Mouse (Mus musculus) kidney, embryonic 14.5 days (tissue): ENCODE results near the gene Atxn7l1. TPM values are rescaled to one million over a fixed set of nuclear protein-coding genes. Genes with fewer than 3 reads are reported as not detected.

Experiments used
- ATAC-seq: fragments of 200-750 bp; cut with Nextera tagmentation; 2 replicates; pipeline ENCODE4 v1.8.0; 2017; ENCODE audit warnings: moderate number of reproducible peaks, mild to moderate bottlenecking, moderate TSS enrichment, moderate library complexity; ENCODE audit not compliant: low FRiP score, low TSS enrichment
- H3K27ac ChIP-seq: fragments of 300-500 bp; sonication (generic); 2 replicates; pipeline ENCODE4 v1.5.1; 2014; ENCODE audit warnings: low read depth, mild to moderate bottlenecking, low read length, moderate library complexity, mixed read lengths
- H3K27me3 ChIP-seq: fragments of 300-500 bp; sonication (generic); 2 replicates; pipeline ENCODE4 v1.6.1; 2014; ENCODE audit warnings: mild to moderate bottlenecking, low read length; ENCODE audit not compliant: control insufficient read depth, insufficient read depth
- H3K36me3 ChIP-seq: fragments of 300-500 bp; sonication (generic); 2 replicates; pipeline ENCODE4 v1.6.1; 2014; ENCODE audit warnings: low read length, mixed read lengths; ENCODE audit not compliant: control insufficient read depth, insufficient read depth
- H3K4me1 ChIP-seq: fragments of 300-500 bp; sonication (generic); 2 replicates; pipeline ENCODE4 v1.6.1; 2014; ENCODE audit warnings: low read length, mixed read lengths; ENCODE audit not compliant: control insufficient read depth, insufficient read depth
- H3K4me2 ChIP-seq: fragments of 300-500 bp; sonication (generic); replicated peaks from 2 replicates; pipeline ENCODE4 v1.6.1; 2014; ENCODE audit warnings: low read depth, mild to moderate bottlenecking, low read length
- H3K4me3 ChIP-seq: fragments of 300-500 bp; sonication (generic); 2 replicates; pipeline ENCODE4 v1.5.1; 2014; ENCODE audit warnings: mild to moderate bottlenecking, low read length
- H3K9ac ChIP-seq: fragments of 300-500 bp; sonication (generic); 2 replicates; pipeline ENCODE4 v1.6.1; 2014; ENCODE audit warnings: low read depth, mild to moderate bottlenecking, low read length, moderate library complexity
- H3K9me3 ChIP-seq: fragments of 300-500 bp; sonication (generic); 2 replicates; pipeline ENCODE4 v1.6.1; 2016; ENCODE audit warnings: low read length; ENCODE audit not compliant: control insufficient read depth
- whole genome bisulfite sequencing: fragments of 180-500 bp; shearing (Covaris S2); extraction: QIAGEN DNeasy Blood & Tissue Kit; methylation state at CpG from one replicate; pipeline ENCODE4 v1.1.7; 2014; 5-methylcytosine and 5-hydroxymethylcytosine counted together
- polyA plus RNA-seq: library from polyadenylated mRNA; unstranded; fragments of >200 nt; fragmentation: Nextera tagmentation; extraction: Ambion mirVana; gene quantifications from 2 replicates; pipeline ENCODE4 v1.2.1, GENCODE M21; 2014

Atxn7l1 gene
- polyA plus RNA-seq, 1 experiment from 2014 or later, result 14.3 TPM

DNA sequence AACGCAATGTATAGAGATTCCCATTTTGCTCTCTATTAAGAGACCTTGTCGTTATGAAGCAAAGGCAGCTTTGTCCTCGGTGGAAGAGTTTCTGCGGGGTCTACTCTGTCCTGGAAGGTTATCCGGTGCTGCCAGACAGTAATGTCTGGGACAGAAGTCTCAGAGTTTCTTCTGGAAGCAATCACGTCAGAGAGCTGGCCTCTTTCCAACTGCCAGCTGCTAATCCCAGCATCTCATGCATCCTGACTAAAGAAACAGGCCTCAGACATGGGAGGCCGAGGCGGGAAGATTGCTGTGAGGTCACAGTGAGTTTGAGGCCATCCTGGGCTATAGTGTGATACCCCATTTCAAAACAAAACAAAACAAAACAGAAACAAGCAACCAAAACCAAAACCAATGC, 3.0 kb upstream of the Atxn7l1 start:
- Histone ChIP-seq H3K27me3 (peaks cover 6% of the 10 kb centered on the region; the same call in 1 of the 2 replicates), H3K4me2 (no peak overlapping the region), H3K4me1 (peaks cover 5% of the 10 kb centered on the region; the same call in 1 of the 2 replicates), H3K27ac (no peak overlapping the region), H3K36me3 (no peaks in the 10 kb centered on the region), H3K4me3 (no peak overlapping the region), H3K9ac (no peak overlapping the region), H3K9me3 (no peaks in the 10 kb centered on the region)
- 74% methylated on average over 8 of the region's 8 CpGs for WGBS
- ATAC-seq, result no peak

DNA sequence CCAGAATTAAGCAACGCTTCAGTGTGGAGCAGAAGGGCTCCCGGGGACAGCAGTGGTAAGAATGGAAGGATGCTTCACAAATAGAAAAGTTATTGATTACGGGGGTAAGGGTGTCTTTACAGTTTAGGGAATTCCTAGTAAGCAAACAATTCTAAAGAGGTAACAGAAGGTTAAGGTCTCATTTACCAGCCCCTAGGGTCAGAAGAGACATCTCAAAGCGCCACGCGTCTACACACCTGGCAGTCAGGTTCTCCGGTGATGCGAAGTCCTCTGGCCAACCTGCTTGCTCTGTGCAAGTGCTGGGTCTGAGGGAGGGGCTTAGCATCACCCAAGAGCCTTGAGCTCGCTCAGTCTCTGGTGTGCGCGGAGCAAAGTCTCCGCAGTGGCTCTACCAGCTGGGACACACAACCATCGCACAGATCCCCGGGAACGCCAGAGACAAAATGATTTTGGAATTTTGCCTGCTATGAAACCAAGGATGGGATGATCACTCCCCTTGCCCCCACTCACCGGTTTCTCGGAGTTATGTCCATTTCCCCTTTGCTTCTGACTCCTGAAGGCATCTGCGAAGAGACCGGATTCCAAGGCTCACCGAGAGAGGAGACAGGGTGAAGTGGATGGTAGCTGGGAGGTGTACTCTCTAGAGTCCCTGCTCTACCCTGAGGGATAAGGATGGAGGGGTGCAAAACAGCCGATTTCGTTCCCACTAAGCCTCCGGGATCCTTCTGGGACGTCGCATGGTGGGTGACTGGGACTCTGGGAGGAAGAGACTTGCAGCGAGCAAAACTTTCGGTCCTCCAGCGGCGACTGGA, 665 bp upstream of the Atxn7l1 start:
- Histone ChIP-seq H3K9ac (peak overlapping the region; percentile 50), H3K36me3 (no peaks in the 10 kb centered on the region), H3K27me3 (peaks cover 6% of the 10 kb centered on the region; the same call in 1 of the 2 replicates), H3K4me3 (peak overlapping the region; percentile 65), H3K9me3 (no peaks in the 10 kb centered on the region), H3K4me2 (peak overlapping the region; percentile 82), H3K4me1 (peaks cover 5% of the 10 kb centered on the region; the same call in 1 of the 2 replicates), H3K27ac (no peak overlapping the region)
- WGBS, result 7% methylated on average over 29 of the region's 29 CpGs
- peak; percentile 73; the same call in 1 of the 2 replicates for ATAC-seq

- no peak overlapping the region for H3K4me2 ChIP-seq
- WGBS, result 92% methylated on average over 16 of the region's 16 CpGs
- peaks cover 6% of the 10 kb centered on the region; the same call in 1 of the 2 replicates for H3K27me3 ChIP-seq
- peaks cover 5% of the 10 kb centered on the region; the same call in 1 of the 2 replicates for H3K4me1 ChIP-seq
- no peak overlapping the region for H3K9ac ChIP-seq
- ATAC-seq, result no peak
- H3K27ac ChIP-seq, result no peak overlapping the region
- H3K9me3 ChIP-seq, result no peaks in the 10 kb centered on the region
- H3K36me3 ChIP-seq, result no peaks in the 10 kb centered on the region
- H3K4me3 ChIP-seq, result no peak overlapping the region
Observed at GRCm38 (mm10) chr12:33149544-33150190, 2.2 kb downstream of the Atxn7l1 start.

- Histone ChIP-seq H3K4me3 (no peak overlapping the region), H3K9me3 (no peaks in the 10 kb centered on the region), H3K27me3 (no peaks in the 10 kb centered on the region), H3K36me3 (peaks cover 3% of the 10 kb centered on the region; the same call in 1 of the 2 replicates), H3K4me2 (no peak overlapping the region), H3K9ac (no peak overlapping the region), H3K27ac (no peak overlapping the region), H3K4me1 (peaks cover 5% of the 10 kb centered on the region; the same call in 1 of the 2 replicates)
- ATAC-seq, result no peak
- WGBS, result 71% methylated on average over 7 of the region's 7 CpGs
Observed at GRCm38 (mm10) chr12:33153131-33153530, 5.6 kb downstream of the Atxn7l1 start.

DNA sequence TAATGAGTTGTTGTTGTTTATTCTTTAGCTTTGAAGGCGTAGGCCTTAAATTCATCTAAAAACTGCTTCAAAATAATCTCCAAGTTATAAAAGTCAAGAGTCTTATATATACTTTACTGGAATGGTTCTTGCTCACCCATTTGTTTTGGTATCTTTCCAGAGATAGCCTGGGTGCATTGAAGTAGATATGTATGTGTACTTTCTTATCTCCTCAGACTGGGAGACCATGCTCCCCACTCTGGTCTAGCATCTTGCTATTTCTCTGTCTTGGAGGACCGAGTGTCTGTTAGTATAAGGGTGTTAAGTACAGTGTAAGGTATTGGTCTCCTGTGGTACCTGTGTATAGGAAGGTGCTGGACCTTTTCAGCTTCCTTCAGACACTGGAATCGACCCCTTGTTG, 6.4 kb downstream of the Atxn7l1 start:
- no peak overlapping the region for H3K4me3 ChIP-seq
- H3K4me2 ChIP-seq, result no peak overlapping the region
- H3K9me3 ChIP-seq, result no peaks in the 10 kb centered on the region
- H3K9ac ChIP-seq, result no peak overlapping the region
- 87% methylated on average over 3 of the region's 3 CpGs for WGBS
- no peak for ATAC-seq
- peaks cover 1% of the 10 kb centered on the region; the same call in 1 of the 2 replicates for H3K4me1 ChIP-seq
- H3K27ac ChIP-seq, result no peak overlapping the region
- H3K27me3 ChIP-seq, result no peaks in the 10 kb centered on the region
- H3K36me3 ChIP-seq, result peaks cover 3% of the 10 kb centered on the region; the same call in 1 of the 2 replicates

- no peaks in the 10 kb centered on the region for H3K4me1 ChIP-seq
- no peaks in the 10 kb centered on the region for H3K27me3 ChIP-seq
- H3K36me3 ChIP-seq, result peaks cover 3% of the 10 kb centered on the region; the same call in 1 of the 2 replicates
- H3K27ac ChIP-seq, result no peak overlapping the region
- no peak overlapping the region for H3K4me3 ChIP-seq
- WGBS, result 98% methylated on average over 3 of the region's 3 CpGs
- no peaks in the 10 kb centered on the region for H3K9me3 ChIP-seq
- H3K4me2 ChIP-seq, result no peak overlapping the region
- H3K9ac ChIP-seq, result no peak overlapping the region
- no peak for ATAC-seq
Observed at GRCm38 (mm10) chr12:33154732-33155131, 7.2 kb downstream of the Atxn7l1 start.

DNA sequence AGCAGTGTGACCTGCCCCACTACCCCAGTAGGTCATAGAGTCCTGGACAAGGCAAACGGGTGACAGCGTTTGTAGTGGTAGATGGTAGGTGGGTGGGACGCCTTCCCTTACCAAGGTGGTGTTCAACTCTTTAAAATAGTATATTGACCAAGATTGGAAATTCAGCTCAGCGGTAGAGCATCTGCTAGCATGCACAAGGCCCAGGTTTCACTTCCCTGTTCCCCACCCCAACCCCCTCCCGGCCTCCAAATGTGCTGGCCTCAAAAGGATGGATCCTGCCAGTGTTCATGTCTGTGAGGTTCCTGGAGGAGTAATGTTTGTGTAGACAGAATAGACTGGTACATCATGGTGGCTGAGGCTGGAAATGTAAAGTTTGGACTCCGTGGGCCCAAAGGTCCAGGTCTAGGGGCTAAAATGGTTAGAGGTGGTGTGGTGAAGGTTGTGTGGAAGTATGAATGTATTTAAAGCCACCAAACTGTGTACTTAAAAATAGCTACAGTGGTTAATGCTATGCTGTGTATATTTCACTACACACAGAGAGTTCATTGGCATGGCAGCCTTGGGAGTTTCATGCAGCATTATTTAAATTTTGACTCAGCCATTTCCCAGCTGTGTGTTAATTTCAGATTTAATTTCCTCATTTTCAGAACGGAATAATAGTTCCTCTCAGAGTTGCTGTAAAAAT, 9.0 kb downstream of the Atxn7l1 start:
- 90% methylated on average over 7 of the region's 7 CpGs for WGBS
- no peak overlapping the region for H3K9ac ChIP-seq
- no peaks in the 10 kb centered on the region for H3K9me3 ChIP-seq
- no peak for ATAC-seq
- H3K4me3 ChIP-seq, result no peak overlapping the region
- H3K4me2 ChIP-seq, result no peak overlapping the region
- H3K27ac ChIP-seq, result no peak overlapping the region
- H3K36me3 ChIP-seq, result peaks cover 3% of the 10 kb centered on the region; the same call in 1 of the 2 replicates
- no peaks in the 10 kb centered on the region for H3K4me1 ChIP-seq
- no peaks in the 10 kb centered on the region for H3K27me3 ChIP-seq

DNA sequence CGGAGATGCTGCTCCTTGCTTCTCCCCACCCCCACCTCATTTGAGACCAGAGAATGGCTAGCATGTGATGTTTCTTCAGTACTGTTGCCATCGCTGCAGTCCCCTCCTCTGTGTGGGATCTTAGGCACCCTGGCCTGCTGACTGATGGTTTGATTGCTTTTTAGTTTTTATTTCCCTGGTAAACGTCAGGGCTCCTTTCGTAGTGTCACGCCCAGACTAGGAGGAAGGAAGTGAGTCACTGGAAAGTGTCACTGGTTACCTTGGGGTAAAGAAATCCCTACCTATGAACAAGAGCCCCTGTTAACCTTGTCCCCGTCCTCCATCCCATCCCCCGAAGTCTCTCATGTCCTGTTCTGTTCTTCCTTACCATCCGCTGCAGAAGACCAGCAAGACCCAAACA, 10.8 kb downstream of the Atxn7l1 start:
- H3K4me2 ChIP-seq, result no peak overlapping the region
- ATAC-seq, result peak; percentile 48; the same call in 1 of the 2 replicates
- WGBS, result 43% methylated on average over 8 of the region's 8 CpGs

More for the DNA sequence above, 10.8 kb downstream of the Atxn7l1 start:
- H3K4me3 ChIP-seq, result no peak overlapping the region
- peaks cover 3% of the 10 kb centered on the region; the same call in 1 of the 2 replicates for H3K36me3 ChIP-seq
- no peaks in the 10 kb centered on the region for H3K27me3 ChIP-seq
- H3K9ac ChIP-seq, result no peak overlapping the region
- H3K4me1 ChIP-seq, result 0 out of 2 replicates have a peak, but pooled peaks cover 5% of the 10 kb centered on the region
- no peak overlapping the region for H3K27ac ChIP-seq
- no peaks in the 10 kb centered on the region for H3K9me3 ChIP-seq
